Mouse (Mus musculus): ENCODE results near the gene Dync2li1. TPM values are rescaled to one million over a fixed set of nuclear protein-coding genes. Genes with fewer than 3 reads are reported as not detected.
A peak's percentile ranks its signal among the peaks of the same experiment; 100 is the strongest.

Dync2li1 gene
- polyA plus RNA-seq (2015; fragmentation: Nextera tagmentation; extraction: Ambion mirVana), result 27.8 and 32.9 TPM in 2 replicates

GRCm38 (mm10) chr17:84626276-84626856 is at the start of gene Dync2li1:
Gene Dync2li1 (plus strand): TSS chr17:84626496.
- 1% methylated on average over 25 of the region's 25 CpGs for WGBS
- Histone ChIP-seq H3K9ac (ENCODE audit: low read length) (peak within 1 kb of the TSS; percentile 79), H3K4me2 (ENCODE audit: low read depth, low read length) (peak within 1 kb of the TSS; percentile 80), H3K36me3 (ENCODE audit: control insufficient read depth, insufficient read depth, low read length) (no peaks in the 10 kb centered on the region), H3K27ac (ENCODE audit: low read length) (peak within 1 kb of the TSS; percentile 20; the same call in 1 of the 2 replicates), H3K9me3 (replicated peaks; ENCODE audit: control insufficient read depth, low read length) (no peaks in the 10 kb centered on the region), H3K4me3 (replicated peaks; ENCODE audit: low read length) (peak within 1 kb of the TSS; percentile 63), H3K4me1 (ENCODE audit: control insufficient read depth, insufficient read depth, low read length) (0 out of 2 replicates have a peak, but pooled peaks cover 4% of the 10 kb centered on the region), H3K27me3 (ENCODE audit: control insufficient read depth, insufficient read depth, low read length) (no peaks in the 10 kb centered on the region)
- ATAC-seq (ENCODE audit: insufficient read depth, low FRiP score), result peak; percentile 95

- ATAC-seq (ENCODE audit: insufficient read depth, low FRiP score), result no peak
- Histone ChIP-seq H3K9ac (ENCODE audit: low read length) (no peak overlapping the region), H3K9me3 (replicated peaks; ENCODE audit: control insufficient read depth, low read length) (no peaks in the 10 kb centered on the region), H3K4me3 (replicated peaks; ENCODE audit: low read length) (no peak overlapping the region), H3K4me1 (ENCODE audit: control insufficient read depth, insufficient read depth, low read length) (peaks cover 10% of the 10 kb centered on the region; the same call in 1 of the 2 replicates), H3K27ac (ENCODE audit: low read length) (no peak overlapping the region), H3K4me2 (ENCODE audit: low read depth, low read length) (no peak overlapping the region), H3K27me3 (ENCODE audit: control insufficient read depth, insufficient read depth, low read length) (no peaks in the 10 kb centered on the region), H3K36me3 (ENCODE audit: control insufficient read depth, insufficient read depth, low read length) (no peaks in the 10 kb centered on the region)
- WGBS, result 71% methylated on average over 16 of the region's 16 CpGs
Observed at GRCm38 (mm10) chr17:84576621-84577293, 49.5 kb upstream of the Dync2li1 start.

DNA sequence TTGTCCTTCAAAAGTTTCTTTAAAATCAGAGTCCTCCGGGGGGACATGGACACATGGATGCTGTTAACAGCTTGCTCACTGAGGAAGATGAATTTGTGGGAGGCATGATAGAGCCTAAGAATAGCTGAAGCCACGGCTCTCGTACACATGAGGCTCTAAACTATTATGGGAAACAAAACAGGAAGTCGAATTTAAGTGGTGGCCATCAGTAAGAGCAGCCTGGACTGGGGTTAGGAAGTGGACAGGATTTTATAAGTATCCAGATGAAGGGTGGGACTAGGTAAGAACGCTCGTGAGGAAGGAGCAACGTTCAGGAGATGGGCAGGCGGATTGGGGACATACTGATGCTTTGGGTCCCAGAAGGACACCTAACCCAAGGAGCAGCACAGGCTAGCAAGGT is 47.0 kb upstream of the Dync2li1 start:
- Histone ChIP-seq H3K4me2 (ENCODE audit: low read depth, low read length) (no peak overlapping the region), H3K27me3 (ENCODE audit: control insufficient read depth, insufficient read depth, low read length) (no peaks in the 10 kb centered on the region), H3K4me3 (replicated peaks; ENCODE audit: low read length) (no peak overlapping the region), H3K9me3 (replicated peaks; ENCODE audit: control insufficient read depth, low read length) (no peaks in the 10 kb centered on the region), H3K4me1 (ENCODE audit: control insufficient read depth, insufficient read depth, low read length) (peaks cover 2% of the 10 kb centered on the region; the same call in 1 of the 2 replicates), H3K9ac (ENCODE audit: low read length) (no peak overlapping the region), H3K27ac (ENCODE audit: low read length) (no peak overlapping the region), H3K36me3 (ENCODE audit: control insufficient read depth, insufficient read depth, low read length) (no peaks in the 10 kb centered on the region)
- WGBS, result 74% methylated on average over 8 of the region's 8 CpGs
- no peak for ATAC-seq (ENCODE audit: insufficient read depth, low FRiP score)

DNA sequence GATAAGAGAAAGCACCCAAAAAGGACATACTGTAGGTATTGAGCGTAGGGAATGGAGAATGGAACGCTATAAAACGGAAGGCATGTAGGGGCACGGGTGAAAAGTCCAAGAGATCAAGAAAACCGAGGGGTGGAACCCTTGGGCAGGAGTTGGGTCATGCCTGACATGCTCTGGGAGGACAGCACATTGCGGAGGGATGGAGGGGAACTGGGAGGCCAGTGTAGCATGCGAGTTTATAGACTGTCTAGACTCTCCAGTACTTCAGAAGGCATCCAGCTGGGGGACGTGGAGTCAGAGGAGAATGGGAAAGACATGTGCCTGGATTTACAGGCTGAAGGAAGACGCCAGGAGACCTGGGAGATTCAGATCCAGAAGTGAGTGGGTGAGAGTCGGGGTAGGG is 46.5 kb upstream of the Dync2li1 start:
- ATAC-seq (ENCODE audit: insufficient read depth, low FRiP score), result no peak
- H3K4me1 ChIP-seq (ENCODE audit: control insufficient read depth, insufficient read depth, low read length), result peaks cover 2% of the 10 kb centered on the region; the same call in 1 of the 2 replicates
- 83% methylated on average over 10 of the region's 10 CpGs for WGBS
- no peaks in the 10 kb centered on the region for H3K27me3 ChIP-seq (ENCODE audit: control insufficient read depth, insufficient read depth, low read length)
- no peak overlapping the region for H3K4me3 ChIP-seq (replicated peaks; ENCODE audit: low read length)
- no peaks in the 10 kb centered on the region for H3K36me3 ChIP-seq (ENCODE audit: control insufficient read depth, insufficient read depth, low read length)
- no peak overlapping the region for H3K4me2 ChIP-seq (ENCODE audit: low read depth, low read length)
- H3K9ac ChIP-seq (ENCODE audit: low read length), result no peak overlapping the region
- no peaks in the 10 kb centered on the region for H3K9me3 ChIP-seq (replicated peaks; ENCODE audit: control insufficient read depth, low read length)
- H3K27ac ChIP-seq (ENCODE audit: low read length), result no peak overlapping the region

GRCm38 (mm10) chr17:84580821-84581220 is 45.5 kb upstream of the Dync2li1 start:
- no peaks in the 10 kb centered on the region for H3K9me3 ChIP-seq (replicated peaks; ENCODE audit: control insufficient read depth, low read length)
- 63% methylated on average over 8 of the region's 8 CpGs for WGBS
- no peak overlapping the region for H3K4me2 ChIP-seq (ENCODE audit: low read depth, low read length)
- no peak overlapping the region for H3K4me3 ChIP-seq (replicated peaks; ENCODE audit: low read length)
- H3K9ac ChIP-seq (ENCODE audit: low read length), result no peak overlapping the region
- H3K4me1 ChIP-seq (ENCODE audit: control insufficient read depth, insufficient read depth, low read length), result peaks cover 2% of the 10 kb centered on the region; the same call in 1 of the 2 replicates
- peak overlapping the region; percentile 48 for H3K27ac ChIP-seq (ENCODE audit: low read length)
- no peaks in the 10 kb centered on the region for H3K36me3 ChIP-seq (ENCODE audit: control insufficient read depth, insufficient read depth, low read length)
- no peak for ATAC-seq (ENCODE audit: insufficient read depth, low FRiP score)
- H3K27me3 ChIP-seq (ENCODE audit: control insufficient read depth, insufficient read depth, low read length), result no peaks in the 10 kb centered on the region

DNA sequence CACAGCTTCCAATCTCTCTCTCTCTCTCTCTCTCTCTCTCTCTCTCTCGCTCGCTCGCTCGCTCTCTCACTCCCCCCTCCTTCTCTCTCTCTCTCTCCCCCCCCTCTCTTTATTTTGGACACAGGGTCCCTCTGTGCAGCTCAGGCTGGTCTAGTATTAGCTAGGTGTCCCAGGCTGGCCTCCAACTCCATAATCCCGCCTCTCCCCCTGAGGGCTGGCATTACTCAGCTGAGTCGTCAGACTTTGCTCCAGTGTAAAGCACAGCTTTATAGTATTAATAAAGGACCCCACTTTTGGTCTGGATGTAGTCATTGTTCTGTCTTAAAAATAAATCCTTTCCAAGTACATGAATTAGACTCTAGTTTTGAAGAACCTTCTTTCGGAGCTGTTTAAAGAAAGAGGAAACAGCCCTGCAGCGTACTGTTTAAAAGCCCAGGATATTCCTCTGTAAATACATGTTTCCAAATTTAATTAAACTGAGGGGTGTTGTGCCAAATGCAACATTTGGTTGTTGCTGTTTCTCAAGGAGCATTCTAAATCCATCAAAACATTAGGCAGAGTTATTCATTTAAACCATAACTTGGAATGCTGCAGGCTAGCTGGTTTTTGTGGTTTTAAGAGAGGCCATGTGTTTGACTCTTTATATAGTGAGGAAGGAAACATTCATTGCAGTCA is 44.4 kb upstream of the Dync2li1 start:
- Histone ChIP-seq H3K4me2 (ENCODE audit: low read depth, low read length) (no peak overlapping the region), H3K27me3 (ENCODE audit: control insufficient read depth, insufficient read depth, low read length) (no peaks in the 10 kb centered on the region), H3K9me3 (replicated peaks; ENCODE audit: control insufficient read depth, low read length) (no peaks in the 10 kb centered on the region), H3K4me1 (ENCODE audit: control insufficient read depth, insufficient read depth, low read length) (peaks cover 2% of the 10 kb centered on the region; the same call in 1 of the 2 replicates), H3K4me3 (replicated peaks; ENCODE audit: low read length) (no peak overlapping the region), H3K36me3 (ENCODE audit: control insufficient read depth, insufficient read depth, low read length) (no peaks in the 10 kb centered on the region), H3K27ac (ENCODE audit: low read length) (peak overlapping the region; percentile 71), H3K9ac (ENCODE audit: low read length) (no peak overlapping the region)
- ATAC-seq (ENCODE audit: insufficient read depth, low FRiP score), result peak; percentile 62; the same call in 1 of the 2 replicates
- WGBS, result 64% methylated on average over 8 of the region's 8 CpGs

GRCm38 (mm10) chr17:84584107-84584506 is 42.2 kb upstream of the Dync2li1 start:
- ATAC-seq (ENCODE audit: insufficient read depth, low FRiP score), result no peak
- H3K9ac ChIP-seq (ENCODE audit: low read length), result no peak overlapping the region
- H3K36me3 ChIP-seq (ENCODE audit: control insufficient read depth, insufficient read depth, low read length), result no peaks in the 10 kb centered on the region
- no peak overlapping the region for H3K4me3 ChIP-seq (replicated peaks; ENCODE audit: low read length)
- no peak overlapping the region for H3K27ac ChIP-seq (ENCODE audit: low read length)
- H3K9me3 ChIP-seq (replicated peaks; ENCODE audit: control insufficient read depth, low read length), result no peaks in the 10 kb centered on the region
- H3K4me2 ChIP-seq (ENCODE audit: low read depth, low read length), result no peak overlapping the region
- peaks cover 2% of the 10 kb centered on the region; the same call in 1 of the 2 replicates for H3K4me1 ChIP-seq (ENCODE audit: control insufficient read depth, insufficient read depth, low read length)
- 85% methylated on average over 9 of the region's 9 CpGs for WGBS
- H3K27me3 ChIP-seq (ENCODE audit: control insufficient read depth, insufficient read depth, low read length), result no peaks in the 10 kb centered on the region

GRCm38 (mm10) chr17:84585104-84585503 is 41.2 kb upstream of the Dync2li1 start:
- no peaks in the 10 kb centered on the region for H3K36me3 ChIP-seq (ENCODE audit: control insufficient read depth, insufficient read depth, low read length)
- no peak overlapping the region for H3K4me2 ChIP-seq (ENCODE audit: low read depth, low read length)
- H3K27ac ChIP-seq (ENCODE audit: low read length), result 0 out of 2 replicates have a peak overlapping the region, but pooled peaks have one; percentile 23
- H3K4me3 ChIP-seq (replicated peaks; ENCODE audit: low read length), result no peak overlapping the region
- H3K4me1 ChIP-seq (ENCODE audit: control insufficient read depth, insufficient read depth, low read length), result peaks cover 2% of the 10 kb centered on the region; the same call in 1 of the 2 replicates
- no peak overlapping the region for H3K9ac ChIP-seq (ENCODE audit: low read length)
- no peaks in the 10 kb centered on the region for H3K9me3 ChIP-seq (replicated peaks; ENCODE audit: control insufficient read depth, low read length)
- ATAC-seq (ENCODE audit: insufficient read depth, low FRiP score), result peak; percentile 82
- 52% methylated on average over 8 of the region's 8 CpGs for WGBS
- H3K27me3 ChIP-seq (ENCODE audit: control insufficient read depth, insufficient read depth, low read length), result no peaks in the 10 kb centered on the region

DNA sequence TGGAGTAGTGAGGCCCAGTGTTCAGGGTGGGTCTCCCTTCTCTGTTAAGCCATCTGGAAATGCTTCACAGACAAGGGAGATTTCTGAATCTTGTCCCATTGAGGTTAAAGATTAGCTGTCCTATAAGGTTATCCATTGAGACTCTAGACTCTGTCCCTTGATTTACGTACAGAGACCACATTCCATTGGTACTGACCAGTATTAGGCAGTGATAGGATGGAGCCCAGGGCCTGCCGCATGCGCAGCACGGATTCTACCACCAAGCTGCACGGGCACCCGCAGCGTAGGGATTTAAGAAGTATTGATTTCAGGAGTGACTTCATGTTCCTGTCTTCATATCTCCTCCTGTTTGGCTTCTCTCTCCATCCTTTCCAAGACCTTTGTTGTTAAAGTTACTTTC is 36.2 kb upstream of the Dync2li1 start:
- Histone ChIP-seq H3K4me3 (replicated peaks; ENCODE audit: low read length) (no peak overlapping the region), H3K4me1 (ENCODE audit: control insufficient read depth, insufficient read depth, low read length) (no peaks in the 10 kb centered on the region), H3K27me3 (ENCODE audit: control insufficient read depth, insufficient read depth, low read length) (no peaks in the 10 kb centered on the region), H3K9ac (ENCODE audit: low read length) (no peak overlapping the region), H3K27ac (ENCODE audit: low read length) (no peak overlapping the region), H3K36me3 (ENCODE audit: control insufficient read depth, insufficient read depth, low read length) (0 out of 2 replicates have a peak, but pooled peaks cover 6% of the 10 kb centered on the region), H3K4me2 (ENCODE audit: low read depth, low read length) (no peak overlapping the region), H3K9me3 (replicated peaks; ENCODE audit: control insufficient read depth, low read length) (no peaks in the 10 kb centered on the region)
- ATAC-seq (ENCODE audit: insufficient read depth, low FRiP score), result no peak
- WGBS, result 93% methylated on average over 7 of the region's 7 CpGs
